Mouse (Mus musculus) heart, embryonic 14.5 days (tissue): ENCODE data around the gene Pknox2. TPM values are rescaled to one million over a fixed set of nuclear protein-coding genes. Genes with fewer than 3 reads are reported as not detected.

Source experiments
- ATAC-seq: fragments of 200-750 bp; cut with Nextera tagmentation; 2 replicates; pipeline ENCODE4 v1.8.0; 2017; ENCODE audit warnings: low read depth, moderate TSS enrichment; ENCODE audit not compliant: insufficient number of reproducible peaks, insufficient read depth, low FRiP score
- H3K27ac ChIP-seq, 2 experiments: fragments of 200-500 bp in 1 of 2; fragments of 300-500 bp in 1 of 2; sonication (generic) in 1 of 2; replicated peaks in 1 of 2; 2 replicates each; pipeline ENCODE4 v1.5.1; 2012 to 2014; ENCODE audit warnings: low read depth in 2 of 2, low read length in 2 of 2, control low read depth in 1 of 2, mild to moderate bottlenecking in 1 of 2, mixed read lengths in 1 of 2; ENCODE audit not compliant: control insufficient read depth in 1 of 2, insufficient read depth in 1 of 2
- H3K27me3 ChIP-seq: fragments of 300-500 bp; sonication (generic); 2 replicates; pipeline ENCODE4 v1.6.1; 2014; ENCODE audit warnings: mild to moderate bottlenecking, low read length, control low read depth; ENCODE audit not compliant: control insufficient read depth, insufficient read depth
- H3K36me3 ChIP-seq: fragments of 300-500 bp; sonication (generic); 2 replicates; pipeline ENCODE4 v1.6.1; 2014; ENCODE audit warnings: mild to moderate bottlenecking, control low read depth, low read length, mixed read lengths; ENCODE audit not compliant: control insufficient read depth, insufficient read depth
- H3K4me1 ChIP-seq, 2 experiments: fragments of 200-500 bp in 1 of 2; fragments of 300-500 bp in 1 of 2; sonication (generic) in 1 of 2; 2 replicates each; pipeline ENCODE4 v1.6.1; 2012 to 2014; ENCODE audit warnings: low read length in 2 of 2, control low read depth in 1 of 2, mixed read lengths in 1 of 2; ENCODE audit not compliant: control insufficient read depth in 2 of 2, insufficient read depth in 2 of 2
- H3K4me2 ChIP-seq: fragments of 300-500 bp; sonication (generic); 2 replicates; pipeline ENCODE4 v1.6.1; 2014; ENCODE audit warnings: mild to moderate bottlenecking, low read length
- H3K4me3 ChIP-seq, 2 experiments: fragments of 200-500 bp in 1 of 2; fragments of 300-500 bp in 1 of 2; sonication (generic) in 1 of 2; 2 replicates each; pipeline ENCODE4 v1.5.1; 2012 to 2014; ENCODE audit warnings: low read length in 2 of 2, mild to moderate bottlenecking in 2 of 2, control low read depth in 1 of 2, low read depth in 1 of 2, moderate library complexity in 1 of 2; ENCODE audit not compliant: control insufficient read depth in 1 of 2, insufficient read depth in 1 of 2
- H3K9ac ChIP-seq: fragments of 300-500 bp; sonication (generic); 2 replicates; pipeline ENCODE4 v1.6.1; 2014; ENCODE audit warnings: mild to moderate bottlenecking, low read length
- H3K9me3 ChIP-seq: fragments of 300-500 bp; sonication (generic); 2 replicates; pipeline ENCODE4 v1.6.1; 2016; ENCODE audit warnings: low read length, control low read depth; ENCODE audit not compliant: control insufficient read depth
- WGBS: fragments of 180-500 bp; shearing (Covaris S2); extraction: QIAGEN DNeasy Blood & Tissue Kit; methylation state at CpG from one replicate; pipeline ENCODE4 v1.1.7; 2014; 5-methylcytosine and 5-hydroxymethylcytosine counted together
- polyA plus RNA-seq: library from polyadenylated mRNA; unstranded; fragments of >200 nt; fragmentation: Nextera tagmentation; extraction: Ambion mirVana; gene quantifications from 2 replicates; pipeline ENCODE4 v1.2.1, GENCODE M21; 2014

Gene Pknox2
- polyA plus RNA-seq, 1 experiment from 2014 or later: 3.6 TPM

DNA sequence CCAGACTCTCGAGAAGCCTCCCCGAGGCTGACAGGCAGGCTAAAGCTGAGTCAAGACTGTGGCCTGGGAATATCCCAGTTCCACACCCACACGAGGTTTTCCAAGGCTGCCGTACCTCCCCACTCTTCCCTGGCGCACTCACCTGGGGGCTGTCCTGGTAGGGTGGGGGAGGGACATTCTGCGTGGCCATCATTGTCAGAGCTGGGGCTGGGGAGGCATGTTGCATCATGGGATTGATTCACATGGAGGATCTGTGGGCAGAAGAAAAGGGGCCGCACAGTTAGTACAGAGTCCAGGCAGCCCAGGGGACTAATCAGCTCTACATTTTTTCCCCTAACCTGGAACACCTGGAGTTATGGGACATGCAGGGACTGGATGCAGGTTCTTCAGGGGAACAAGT is 179.0 kb downstream of the Pknox2 start:
- Histone ChIP-seq H3K36me3 (no peaks in the 10 kb centered on the region), H3K9me3 (no peaks in the 10 kb centered on the region), H3K27me3 (no peaks in the 10 kb centered on the region), H3K4me2 (no peak overlapping the region), H3K9ac (no peak overlapping the region), H3K27ac (no peak overlapping the region), H3K4me3 (no peak overlapping the region), H3K4me1 (peaks cover 6 to 12% of the 10 kb centered on the region in 2 experiments; a peak in 2 of 4 replicates)
- WGBS: 85% methylated on average over 7 of the region's 7 CpGs
- ATAC-seq: no peak

DNA sequence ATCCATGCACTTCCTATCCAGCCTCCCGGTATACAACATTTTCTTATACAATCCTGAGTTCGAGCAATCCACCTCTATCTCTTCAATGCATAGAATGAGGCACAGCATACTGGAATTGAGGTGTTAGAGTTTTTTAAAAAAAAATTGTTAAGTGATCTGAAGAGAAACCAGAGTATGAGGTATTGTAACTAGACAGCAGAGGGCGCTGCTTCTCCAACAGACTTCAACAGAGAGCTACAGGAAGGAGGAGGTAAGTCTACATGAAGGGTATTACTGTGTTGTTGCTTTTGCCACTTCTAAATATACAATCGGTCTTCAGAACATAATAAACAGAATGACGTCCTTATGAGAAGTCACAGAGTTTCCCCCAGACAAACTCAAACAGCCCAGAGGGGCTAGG is 181.5 kb downstream of the Pknox2 start:
- Histone ChIP-seq H3K4me2 (no peak overlapping the region), H3K9me3 (no peaks in the 10 kb centered on the region), H3K27me3 (no peaks in the 10 kb centered on the region), H3K4me1 (peaks cover 11 to 19% of the 10 kb centered on the region in 2 experiments), H3K36me3 (no peaks in the 10 kb centered on the region), H3K9ac (no peak overlapping the region), H3K4me3 (no peak overlapping the region), H3K27ac (no peak overlapping the region)
- 68% methylated on average over 5 of the region's 5 CpGs for WGBS
- no peak for ATAC-seq

DNA sequence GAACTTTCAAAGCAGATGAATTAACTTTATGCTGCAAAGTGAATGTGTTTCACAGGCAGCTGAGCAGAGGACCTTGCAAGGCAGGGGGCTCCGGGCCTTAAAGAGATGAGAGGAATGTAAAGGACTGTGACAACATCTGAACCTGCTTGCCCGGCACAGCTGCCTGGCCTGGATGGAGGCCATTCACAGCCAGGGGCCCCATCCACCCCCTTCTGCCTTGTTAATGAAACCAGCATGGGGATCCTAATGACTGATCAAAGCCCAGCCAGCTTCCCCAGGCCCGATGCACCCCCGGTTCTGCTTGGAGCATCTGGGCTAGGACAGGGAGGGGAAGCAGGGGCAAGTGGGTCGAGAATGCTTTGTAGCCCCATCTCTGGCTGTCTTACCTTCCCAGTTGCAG is 183.0 kb downstream of the Pknox2 start:
- H3K4me2 ChIP-seq: no peak overlapping the region
- H3K36me3 ChIP-seq: no peaks in the 10 kb centered on the region
- H3K27me3 ChIP-seq: no peaks in the 10 kb centered on the region
- 19% methylated on average over 5 of the region's 5 CpGs for WGBS
- no peak overlapping the region for H3K9ac ChIP-seq
- peaks cover 13 to 19% of the 10 kb centered on the region in 2 experiments for H3K4me1 ChIP-seq
- ATAC-seq: no peak
- no peaks in the 10 kb centered on the region for H3K9me3 ChIP-seq
- H3K4me3 ChIP-seq: no peak overlapping the region
- no peak overlapping the region for H3K27ac ChIP-seq

DNA sequence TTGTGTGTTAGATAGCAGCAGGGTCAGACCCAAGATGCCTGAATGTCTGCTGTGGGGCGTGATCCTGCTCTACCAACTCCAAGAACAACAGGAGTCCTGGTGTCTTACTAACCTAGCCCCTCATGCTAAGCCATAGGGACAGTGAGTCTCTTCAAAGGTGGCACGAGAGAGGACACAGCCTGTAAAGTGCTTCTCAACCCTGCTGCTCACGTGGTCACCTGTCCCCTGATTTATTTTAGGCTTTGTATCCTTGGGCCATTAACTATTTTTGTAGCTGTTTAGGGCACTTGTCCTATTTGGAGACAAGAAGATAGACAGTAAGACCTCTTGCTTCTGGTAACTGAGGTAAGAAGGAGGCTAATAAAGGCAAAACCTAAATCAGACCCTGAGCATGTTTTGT is 183.7 kb downstream of the Pknox2 start:
- Histone ChIP-seq H3K9me3 (no peaks in the 10 kb centered on the region), H3K9ac (no peak overlapping the region), H3K27me3 (no peaks in the 10 kb centered on the region), H3K4me1 (peaks cover 13 to 19% of the 10 kb centered on the region in 2 experiments), H3K36me3 (no peaks in the 10 kb centered on the region), H3K27ac (no peak overlapping the region), H3K4me3 (no peak overlapping the region), H3K4me2 (no peak overlapping the region)
- ATAC-seq: no peak
- 43% methylated on average over 3 of the region's 3 CpGs for WGBS

DNA sequence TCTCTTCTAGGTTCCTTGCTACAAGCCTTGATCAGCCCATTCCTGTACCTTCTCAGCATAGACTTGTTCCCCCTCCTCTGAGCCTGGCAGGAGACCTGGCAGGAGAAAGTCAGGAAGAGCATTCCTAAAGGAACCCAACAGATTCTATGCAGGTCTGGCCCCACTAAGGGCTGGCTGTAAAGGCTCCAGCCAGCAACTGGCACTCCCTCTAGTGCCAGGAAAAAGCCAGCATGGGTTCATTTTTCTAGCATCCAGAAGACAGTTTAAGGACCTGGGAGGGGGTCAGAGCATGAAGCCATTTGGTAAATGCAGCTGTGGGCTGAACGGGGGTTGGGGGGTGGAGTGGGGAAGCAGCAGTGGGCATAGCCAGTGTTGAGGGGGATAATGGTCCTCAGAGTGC is 185.3 kb downstream of the Pknox2 start:
- H3K4me2 ChIP-seq: no peak overlapping the region
- H3K27me3 ChIP-seq: no peaks in the 10 kb centered on the region
- H3K36me3 ChIP-seq: no peaks in the 10 kb centered on the region
- H3K27ac ChIP-seq: no peak overlapping the region
- ATAC-seq: no peak
- no peaks in the 10 kb centered on the region for H3K9me3 ChIP-seq
- no peak overlapping the region for H3K9ac ChIP-seq
- 43% methylated on average over 1 of the region's 1 CpGs for WGBS
- H3K4me1 ChIP-seq: peaks cover 13 to 19% of the 10 kb centered on the region in 2 experiments
- no peak overlapping the region for H3K4me3 ChIP-seq

DNA sequence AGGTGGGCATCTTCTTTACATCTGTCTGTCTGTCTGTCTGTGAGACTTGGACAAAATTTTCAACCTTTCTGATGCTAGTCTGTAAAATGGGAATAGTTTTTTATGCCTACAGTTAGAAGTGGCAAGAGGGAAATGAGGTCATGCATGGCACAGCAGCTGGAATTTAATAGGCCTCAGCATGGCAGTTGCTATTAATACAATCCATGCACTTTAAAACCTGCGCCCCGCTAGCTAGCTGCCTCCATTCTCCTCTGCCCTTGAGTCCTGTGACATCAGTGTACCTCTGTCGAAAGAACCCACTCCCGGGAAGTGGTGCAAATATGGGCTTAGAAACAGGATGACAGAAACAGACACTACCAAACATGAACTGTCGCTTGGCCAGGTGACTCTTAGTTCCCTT is 186.1 kb downstream of the Pknox2 start:
- no peak for ATAC-seq
- Histone ChIP-seq H3K36me3 (no peaks in the 10 kb centered on the region), H3K4me2 (no peak overlapping the region), H3K9ac (no peak overlapping the region), H3K27me3 (no peaks in the 10 kb centered on the region), H3K4me1 (peaks cover 13 to 19% of the 10 kb centered on the region in 2 experiments), H3K4me3 (no peak overlapping the region), H3K9me3 (no peaks in the 10 kb centered on the region), H3K27ac (no peak overlapping the region)
- 68% methylated on average over 5 of the region's 5 CpGs for WGBS

DNA sequence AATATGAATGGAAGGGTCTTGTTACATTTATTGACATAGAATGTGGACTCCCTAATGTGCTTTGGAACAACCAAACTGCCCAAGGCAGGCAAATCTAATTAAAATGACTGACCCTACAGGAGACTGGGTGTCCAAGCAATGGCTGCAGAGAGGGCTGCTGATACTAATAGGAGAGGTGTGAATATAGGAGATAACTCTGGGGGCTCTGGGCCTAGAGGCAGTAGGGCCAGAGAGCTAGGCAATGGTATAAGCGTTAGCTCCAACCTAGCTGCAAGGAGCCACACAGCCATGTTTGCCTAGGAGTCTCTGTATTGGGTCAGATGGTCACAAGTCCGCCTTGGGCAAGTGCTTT is 196.1 kb downstream of the Pknox2 start:
- peaks cover 4 to 7% of the 10 kb centered on the region in 2 experiments for H3K4me1 ChIP-seq
- no peak overlapping the region for H3K4me3 ChIP-seq
- H3K4me2 ChIP-seq: no peak overlapping the region
- no peak overlapping the region for H3K27ac ChIP-seq
- no peaks in the 10 kb centered on the region for H3K9me3 ChIP-seq
- 71% methylated on average over 2 of the region's 2 CpGs for WGBS
- ATAC-seq: no peak
- no peaks in the 10 kb centered on the region for H3K27me3 ChIP-seq
- H3K36me3 ChIP-seq: no peaks in the 10 kb centered on the region
- no peak overlapping the region for H3K9ac ChIP-seq

DNA sequence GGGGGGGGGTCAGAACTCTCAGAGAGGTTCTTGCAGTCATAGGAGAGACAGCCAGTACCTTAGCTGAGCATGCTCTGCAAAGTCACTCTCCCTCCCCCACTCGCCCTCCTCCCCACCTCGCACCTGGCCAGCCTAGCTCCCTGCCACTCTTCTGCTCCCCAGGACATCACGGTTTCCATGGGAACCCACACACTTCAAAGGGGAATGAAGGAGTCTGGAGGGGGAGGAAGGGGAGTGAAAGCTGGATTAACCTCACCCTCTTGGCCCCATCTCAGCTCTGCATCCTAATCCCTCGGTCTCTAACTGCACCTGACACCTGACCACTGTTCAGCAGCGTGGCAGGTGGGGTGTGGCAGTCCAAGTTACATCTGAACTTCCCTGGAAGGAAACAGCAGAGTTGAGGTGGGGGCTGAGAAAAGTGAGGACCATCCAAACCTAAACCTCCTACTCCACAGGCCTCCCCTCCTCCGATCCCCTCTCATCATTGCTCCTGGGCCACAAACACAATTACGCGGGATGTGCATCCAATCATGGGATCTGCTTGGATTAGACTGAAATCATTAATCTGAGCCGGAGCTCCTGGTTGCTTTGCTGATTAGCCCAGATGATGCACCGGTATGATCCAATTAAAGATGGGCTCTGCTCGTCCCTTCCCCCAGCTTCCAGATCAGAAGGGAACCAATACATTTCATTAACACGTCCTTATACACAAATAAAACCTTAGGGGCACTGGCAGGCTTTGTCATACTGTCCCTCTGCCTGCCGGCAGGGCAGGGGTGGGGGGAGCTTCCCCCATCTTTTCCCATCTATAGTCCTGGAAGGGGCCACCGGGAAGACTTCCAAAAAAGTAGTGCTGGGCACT is 196.7 kb downstream of the Pknox2 start:
- no peak overlapping the region for H3K27ac ChIP-seq
- no peak overlapping the region for H3K4me3 ChIP-seq
- H3K4me1 ChIP-seq: peaks cover 4 to 7% of the 10 kb centered on the region in 2 experiments
- no peaks in the 10 kb centered on the region for H3K36me3 ChIP-seq
- H3K9me3 ChIP-seq: no peaks in the 10 kb centered on the region
- H3K9ac ChIP-seq: no peak overlapping the region
- WGBS: 43% methylated on average over 14 of the region's 14 CpGs
- ATAC-seq: no peak
- no peak overlapping the region for H3K4me2 ChIP-seq
- H3K27me3 ChIP-seq: no peaks in the 10 kb centered on the region
